Mouse (Mus musculus): Measurements from ENCODE around the gene B3gnt9.
"Not testable (repeated sequence)": the region's sequence is repeated elsewhere in the genome, so short reads cannot be mapped to it uniquely, and the experiment has no call there.

B3gnt9 gene

GRCm38 (mm10) chr8:105254966-105255350, at the start of gene B3gnt9:
B3gnt9 (minus strand) TSS chr8:105255153.
- DNase-seq: peak; percentile 86

GRCm38 (mm10) chr8:105303874-105304273, 48.9 kb upstream of the B3gnt9 start:
- DNase-seq: no peak

- DNase-seq: no peak
Measured at GRCm38 (mm10) chr8:105303396-105303795, 48.4 kb upstream of the B3gnt9 start.

GRCm38 (mm10) chr8:105299962-105300361, 45.0 kb upstream of the B3gnt9 start:
- peak; percentile 95 for DNase-seq

DNA sequence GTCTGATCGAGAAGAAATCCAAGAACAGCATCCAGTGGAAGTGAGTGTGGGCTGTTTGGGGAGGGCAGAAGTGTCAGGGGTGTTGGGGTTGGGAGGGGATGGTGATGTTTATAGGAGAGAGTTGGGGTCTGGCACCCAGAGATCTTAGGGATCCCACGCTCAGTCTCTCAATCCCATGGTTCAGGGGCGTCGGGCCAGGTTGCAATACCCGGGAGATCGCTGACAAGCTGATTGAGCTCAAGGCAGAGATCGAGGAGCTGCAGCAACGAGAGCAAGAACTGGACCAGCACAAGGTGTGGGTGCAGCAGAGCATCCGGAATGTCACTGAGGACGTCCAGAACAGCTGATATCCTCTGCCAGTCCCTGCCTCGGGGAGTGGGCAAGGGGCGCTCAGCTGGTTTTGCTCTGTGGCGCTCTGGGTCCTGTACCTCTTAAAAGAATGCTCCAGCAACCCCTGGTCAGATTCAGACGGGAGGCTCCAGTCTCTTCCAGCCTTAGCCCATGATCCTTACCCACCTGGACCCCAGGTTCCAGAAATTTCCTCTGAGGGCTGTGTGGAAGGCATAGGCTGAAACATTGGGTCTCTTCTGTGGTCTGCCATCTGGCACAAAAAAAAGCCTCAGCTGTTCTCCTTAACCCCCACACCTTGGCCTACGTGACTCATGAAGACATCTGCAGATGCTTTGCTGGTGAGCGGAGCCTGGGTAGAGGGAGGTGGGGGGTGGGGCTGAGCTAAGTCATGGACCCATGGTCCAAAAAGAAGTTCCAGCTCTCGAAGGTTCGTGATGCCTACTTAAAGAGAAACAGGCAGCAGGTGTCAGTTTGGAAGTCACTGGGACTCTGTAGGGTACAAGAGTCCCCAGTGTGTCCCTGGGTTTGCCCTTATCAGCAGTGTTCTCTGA, 43.6 kb upstream of the B3gnt9 start:
- DNase-seq: peak; percentile 68

DNA sequence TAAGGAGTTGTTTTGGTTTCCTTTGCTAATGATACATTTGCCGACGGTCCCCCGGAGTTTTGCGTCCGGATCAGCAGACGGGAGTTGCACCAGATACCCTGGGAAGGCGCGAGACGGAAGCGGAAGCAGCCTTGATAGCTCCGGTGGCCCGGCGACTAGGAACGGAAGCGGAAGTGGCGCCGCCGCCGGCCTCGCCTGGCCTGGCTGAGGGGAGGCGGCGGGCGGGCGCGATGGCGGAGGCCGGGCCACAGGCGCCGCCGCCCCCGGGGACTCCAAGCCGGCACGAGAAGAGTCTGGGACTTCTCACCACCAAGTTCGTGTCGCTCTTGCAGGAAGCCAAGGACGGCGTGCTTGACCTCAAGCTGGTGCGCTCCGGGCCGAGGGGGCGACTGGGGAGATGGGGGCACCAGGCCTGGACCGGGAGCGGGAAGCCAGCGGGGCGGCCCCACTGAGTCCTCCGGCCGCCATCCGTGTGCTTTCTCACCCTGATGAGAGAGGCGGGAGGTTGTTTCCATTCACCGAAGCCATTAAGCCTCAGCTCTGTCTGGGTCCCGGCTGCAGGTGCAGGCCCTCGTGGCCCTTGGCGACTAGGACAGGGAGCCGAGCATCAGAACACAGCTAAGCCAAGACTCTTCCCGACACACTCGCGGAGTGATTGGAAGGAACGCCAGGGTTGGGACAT, 42.7 kb upstream of the B3gnt9 start, which contains the start of gene E2f4:
E2f4 (plus strand) TSS at position 153 of the 682 bp plus-strand sequence.
- DNase-seq: peak; percentile 95

DNA sequence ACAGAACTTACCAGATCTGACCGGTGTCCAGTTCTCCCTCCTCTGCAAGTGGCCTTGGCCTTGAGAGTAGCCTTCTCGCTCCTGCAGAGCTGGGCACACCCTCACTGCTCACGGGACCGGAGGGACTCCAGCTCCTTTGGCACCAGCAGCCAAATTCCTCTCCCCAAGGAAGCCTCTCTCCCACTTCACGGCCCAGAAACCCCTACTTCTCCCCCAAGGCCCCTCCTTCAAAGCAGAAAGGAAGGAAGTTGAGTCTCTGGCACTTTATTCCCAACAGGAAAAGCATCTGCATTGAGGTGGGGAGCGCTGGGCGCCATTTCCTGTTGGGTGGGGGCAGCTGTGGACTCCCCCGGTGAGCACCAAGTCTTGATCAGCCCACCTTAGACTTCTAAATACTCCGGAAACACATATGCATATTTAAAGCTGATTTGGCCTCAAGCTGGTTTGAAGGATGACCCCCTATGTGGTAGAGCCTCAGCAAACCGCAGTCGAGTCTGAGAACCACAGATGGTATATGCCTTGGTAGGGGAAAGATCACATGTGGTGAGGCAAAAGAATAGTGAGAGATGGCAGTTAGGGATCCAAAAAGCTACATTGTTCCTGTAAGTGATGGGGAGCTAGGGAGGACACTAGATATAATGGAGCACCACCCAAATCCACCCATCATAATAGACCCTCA, 41.1 kb upstream of the B3gnt9 start, which contains the start of gene Exoc3l:
Exoc3l (minus strand) TSS at position 207 of the 679 bp plus-strand sequence.
- DNase-seq: no peak

- DNase-seq: no peak
Measured at GRCm38 (mm10) chr8:105295256-105295655, 40.3 kb upstream of the B3gnt9 start.

GRCm38 (mm10) chr8:105294776-105295175, 39.8 kb upstream of the B3gnt9 start:
- no peak for DNase-seq

GRCm38 (mm10) chr8:105293405-105293804, 38.5 kb upstream of the B3gnt9 start:
- DNase-seq: no peak

DNA sequence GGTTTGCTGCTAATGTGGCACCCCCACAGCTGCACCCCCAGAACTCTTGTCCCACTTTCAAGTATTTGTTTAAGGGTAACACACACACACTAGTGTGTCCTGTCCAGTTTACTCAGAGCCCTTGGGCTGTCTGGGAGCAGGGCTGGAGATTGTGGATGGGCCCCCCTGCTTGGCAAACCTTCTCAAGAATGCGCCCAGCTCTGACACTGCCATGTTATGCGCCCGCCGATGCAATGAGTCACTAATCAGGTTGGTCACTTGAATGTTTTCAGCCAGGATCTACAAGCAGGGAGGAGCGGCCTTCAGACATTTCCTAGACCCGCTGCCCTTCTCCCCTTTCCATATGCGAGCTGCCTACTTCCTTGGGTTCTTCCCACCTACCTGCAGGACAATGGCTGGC, 37.5 kb upstream of the B3gnt9 start:
- DNase-seq: no peak

GRCm38 (mm10) chr8:105291802-105292201, 36.8 kb upstream of the B3gnt9 start:
- DNase-seq: not testable (repeated sequence)

DNA sequence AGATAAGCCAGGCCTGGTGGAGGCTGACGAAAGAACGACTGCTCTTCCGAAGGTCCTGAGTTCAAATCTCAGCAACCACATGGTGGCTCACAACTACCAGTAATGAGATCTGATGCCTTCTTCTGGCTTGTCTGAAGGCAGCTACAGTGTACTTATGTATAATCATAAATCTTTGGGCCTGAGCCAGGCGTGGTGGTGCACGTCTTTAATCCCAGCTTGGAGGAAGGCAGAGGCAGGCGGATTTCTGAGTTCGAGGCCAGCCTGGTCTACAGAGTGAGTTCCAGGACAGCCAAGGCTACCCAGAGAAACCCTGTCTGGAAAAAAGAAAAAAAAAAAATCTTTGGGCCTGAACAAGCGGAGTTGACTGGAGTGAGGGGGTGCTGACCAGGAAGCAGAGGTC, 36.4 kb upstream of the B3gnt9 start:
- DNase-seq: not testable (repeated sequence)

DNA sequence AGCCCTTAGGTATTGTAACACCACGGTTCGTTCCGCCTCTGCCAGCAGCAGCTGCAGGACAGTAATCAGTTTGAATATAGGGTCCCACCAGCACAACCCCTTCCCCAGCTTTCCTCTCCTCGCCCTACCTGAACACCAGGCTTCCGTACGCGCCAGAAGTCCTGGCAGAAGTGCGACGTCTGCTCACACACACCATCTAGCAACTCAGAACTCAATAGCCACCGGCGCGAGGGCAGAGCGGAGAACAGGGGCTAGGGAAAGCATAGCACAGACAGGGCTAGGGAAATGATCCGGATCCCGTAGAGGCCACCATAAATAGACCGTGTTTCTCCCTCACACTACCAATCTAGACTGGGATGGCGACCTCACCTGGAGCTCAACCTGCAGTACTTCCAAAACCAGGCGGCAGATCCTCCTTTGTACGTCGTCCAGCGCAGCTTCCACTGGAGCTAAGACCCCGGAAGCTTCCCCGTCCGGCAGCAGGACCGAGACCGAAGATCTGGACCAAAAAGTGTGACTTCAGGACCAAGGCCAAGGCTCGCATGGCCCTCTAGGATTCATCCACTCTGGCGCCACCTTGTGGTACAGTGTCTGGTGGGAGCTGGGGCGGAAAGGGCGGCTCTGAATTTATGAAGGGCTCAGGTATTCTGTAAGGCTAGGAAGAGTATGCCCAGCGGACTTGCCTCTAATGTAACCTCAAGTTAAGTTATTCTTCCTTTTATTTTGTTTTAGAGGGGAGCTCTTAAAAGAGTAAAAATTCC, 35.8 kb upstream of the B3gnt9 start:
- DNase-seq: peak; percentile 91

GRCm38 (mm10) chr8:105289805-105290460, 35.0 kb upstream of the B3gnt9 start, which contains the start of gene 4931428F04Rik:
4931428F04Rik (minus strand) TSS chr8:105289864.
- peak; percentile 55 for DNase-seq

GRCm38 (mm10) chr8:105288958-105289732, 34.2 kb upstream of the B3gnt9 start:
- DNase-seq: peak; percentile 88

GRCm38 (mm10) chr8:105288231-105288630, 33.3 kb upstream of the B3gnt9 start:
- DNase-seq: no peak

DNA sequence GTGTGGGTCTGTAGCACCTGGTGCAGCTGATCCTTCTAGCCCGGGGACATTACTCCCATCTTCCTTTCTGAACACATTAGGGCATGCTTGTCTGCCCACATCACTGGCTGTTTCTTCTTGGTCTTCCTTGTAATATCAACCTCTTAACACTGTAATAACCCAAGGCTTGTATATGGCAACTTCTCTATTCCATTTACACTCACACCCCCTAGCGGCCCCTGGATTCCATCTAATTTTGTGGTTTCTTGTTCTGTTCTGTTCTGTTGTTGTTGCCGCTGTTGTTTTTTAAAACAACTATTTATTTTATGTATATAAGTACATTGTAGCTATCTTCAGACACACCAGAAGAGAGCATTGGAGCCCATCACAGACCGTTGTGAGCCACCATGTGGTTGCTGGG, 32.0 kb upstream of the B3gnt9 start:
- no peak for DNase-seq

- no peak for DNase-seq
Measured at GRCm38 (mm10) chr8:105285514-105285913, 30.6 kb upstream of the B3gnt9 start.

DNA sequence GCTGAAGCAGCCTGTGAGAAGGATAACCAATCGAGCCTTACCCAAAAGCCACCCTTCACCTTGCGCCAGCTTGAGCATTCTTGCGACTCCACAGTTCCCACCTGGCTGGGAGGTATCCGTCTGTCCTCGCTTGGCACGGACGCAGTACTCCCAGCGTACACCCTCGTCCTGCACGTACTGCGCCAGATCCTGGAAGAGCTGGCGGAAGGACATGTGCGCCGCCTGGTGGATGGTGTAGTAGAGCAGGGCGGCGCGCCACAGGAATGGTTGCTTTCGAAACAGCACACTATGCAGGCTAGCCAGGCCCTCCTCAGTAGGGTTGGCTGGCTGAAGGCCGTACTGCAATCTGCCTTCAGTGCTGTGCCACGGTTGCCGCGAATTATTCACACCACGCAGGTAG, 28.1 kb upstream of the B3gnt9 start:
- peak; percentile 77 for DNase-seq

DNA sequence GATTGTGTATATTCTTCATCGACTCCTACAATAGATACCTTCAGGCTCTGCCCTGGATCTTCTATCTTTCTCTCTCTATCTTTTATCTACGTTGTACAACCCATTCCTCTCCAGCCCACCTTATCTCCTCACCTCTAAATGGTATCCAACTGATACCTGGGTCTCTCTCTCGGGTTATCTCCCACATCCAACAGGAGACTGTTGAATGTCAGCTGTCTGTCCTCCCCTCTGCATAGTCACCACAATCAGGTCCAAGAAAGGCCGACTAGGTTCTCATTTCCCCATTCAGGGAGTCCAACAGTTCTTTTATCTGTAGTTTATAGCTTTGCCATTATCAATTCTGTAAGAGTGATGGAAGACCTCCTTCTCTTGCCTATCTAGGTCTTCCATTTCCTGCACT, 27.3 kb upstream of the B3gnt9 start:
- no peak for DNase-seq

Measured in liver (tissue).